Mouse (Mus musculus) c-Kit-negative CD71-positive TER-119-positive erythroid progenitor cells, embryonic 14.5 days (primary cell): ENCODE results near the gene Gpr89.

ENCODE experiments used
- DNase-seq: peaks from one replicate; pipeline ENCODE4 v3.0.0-alpha.2; 2013; ENCODE audit warnings: low read depth, low spot score

Gene Gpr89

DNA sequence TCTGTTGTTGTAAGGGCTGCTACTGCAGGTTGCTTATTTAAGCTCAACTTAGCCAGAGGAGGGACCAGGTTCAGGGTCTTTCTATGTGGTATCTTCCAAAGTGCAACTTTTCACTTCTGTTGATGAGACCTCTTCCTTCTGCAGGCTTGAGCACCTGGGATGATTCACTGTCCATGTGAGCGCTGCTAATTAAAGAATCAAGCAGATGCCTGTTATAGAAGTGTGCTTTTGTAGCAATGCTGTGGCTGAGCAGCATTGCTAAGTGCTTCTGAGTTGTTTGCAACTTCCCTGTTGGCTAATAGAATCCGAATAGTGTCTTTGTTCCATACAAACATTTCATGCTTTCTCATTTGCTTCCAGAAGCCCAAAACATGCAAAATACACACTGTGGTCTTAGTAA, 34.9 kb downstream of the Gpr89 start:
- DNase-seq, result no peak

DNA sequence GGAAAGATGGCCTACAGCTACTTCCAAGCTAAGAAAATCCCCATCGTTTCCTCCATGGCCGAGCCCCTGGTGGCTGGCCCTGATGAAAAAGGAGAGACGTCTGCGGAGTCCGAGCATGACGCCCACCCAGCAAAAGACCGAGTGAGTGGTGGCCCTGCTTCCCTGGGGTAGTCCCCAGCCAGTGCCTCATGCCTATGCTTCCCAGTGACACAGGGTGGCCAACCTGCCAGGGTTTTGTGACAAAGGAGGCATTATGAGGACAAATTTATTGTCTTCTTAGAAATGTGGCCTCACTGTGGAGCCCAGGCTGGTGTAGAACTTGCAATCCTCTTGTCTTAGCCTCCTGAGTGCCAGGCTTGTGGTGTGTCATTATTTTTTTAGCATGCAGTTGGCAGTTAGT, 36.1 kb downstream of the Gpr89 start:
- no peak for DNase-seq

DNA sequence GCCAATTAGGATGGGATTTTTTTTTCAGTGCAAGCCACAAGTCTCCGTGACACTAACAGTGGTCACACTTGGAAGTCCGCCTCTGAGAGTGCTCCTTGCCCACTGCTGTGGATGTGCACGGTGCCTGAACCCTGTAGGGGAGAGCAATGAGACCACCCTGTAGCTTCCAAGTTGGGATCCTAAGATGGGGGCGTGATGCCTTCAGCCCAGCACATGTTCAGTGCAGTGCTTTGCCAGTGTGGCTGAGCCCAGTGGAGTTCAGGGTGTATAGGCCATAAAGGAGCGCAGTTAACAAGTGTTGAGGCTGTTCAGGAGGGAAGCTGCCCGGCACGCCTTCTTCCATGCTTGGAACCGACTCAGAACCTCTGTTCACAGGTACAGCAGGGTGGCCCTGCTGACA, 36.6 kb downstream of the Gpr89 start:
- DNase-seq, result no peak

DNA sequence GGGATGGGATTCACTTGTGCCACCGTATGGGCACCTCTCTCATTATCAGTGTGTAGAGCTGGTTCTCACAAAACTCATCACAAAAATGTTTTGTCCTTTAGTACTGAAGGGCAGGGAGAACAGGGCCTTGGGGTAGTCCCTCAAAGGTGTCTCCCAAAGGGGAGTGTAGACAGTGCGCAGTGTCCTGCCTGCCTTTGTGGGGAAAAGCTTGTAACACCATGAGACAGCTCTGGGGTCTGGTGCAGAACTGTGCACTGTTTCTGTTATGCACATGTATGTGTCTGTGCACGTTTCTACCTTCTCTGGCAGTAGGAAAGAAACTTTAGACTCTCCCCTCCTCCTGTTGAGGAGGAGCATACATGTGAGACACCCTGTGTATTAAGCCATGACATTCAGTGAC, 37.3 kb downstream of the Gpr89 start:
- no peak for DNase-seq

DNA sequence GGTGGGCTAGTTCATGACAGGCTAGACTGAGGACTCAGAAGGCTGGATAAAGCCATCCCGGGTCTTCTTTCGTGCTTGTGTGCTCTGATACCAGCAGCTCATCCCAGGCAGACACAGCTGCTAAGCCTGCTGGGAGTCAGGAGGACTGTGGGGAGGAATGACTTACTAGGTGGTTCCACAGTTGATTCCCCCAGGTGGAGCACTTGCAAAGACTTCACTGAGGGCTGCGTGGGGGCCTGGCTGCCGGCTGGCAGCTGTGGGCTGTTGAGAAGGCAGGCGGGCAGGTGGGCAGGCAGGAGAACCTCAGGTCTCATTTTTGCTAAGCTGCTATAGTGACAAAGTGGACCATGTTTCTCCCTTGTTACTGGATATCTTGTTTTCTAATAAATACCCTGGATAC, 44.6 kb downstream of the Gpr89 start:
- DNase-seq, result no peak

DNA sequence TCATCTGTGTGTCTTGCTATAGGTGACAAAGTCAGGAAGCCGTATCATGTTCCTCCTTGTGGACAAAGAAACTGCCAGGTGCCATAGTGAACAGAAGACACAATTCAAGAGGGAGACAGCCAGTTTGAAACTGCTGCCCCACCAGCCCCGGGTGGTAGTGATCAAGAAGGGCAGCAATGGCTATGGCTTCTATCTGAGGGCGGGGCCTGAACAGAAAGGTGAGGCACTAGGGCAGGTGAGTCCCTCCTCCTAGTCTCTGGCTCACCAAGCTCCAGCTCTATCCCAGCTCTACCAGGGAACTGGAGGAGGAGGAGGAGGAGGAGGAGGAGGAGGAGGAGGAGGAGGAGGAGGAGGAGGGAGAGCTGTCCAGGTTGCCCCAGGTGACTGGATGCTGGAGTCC, 49.3 kb downstream of the Gpr89 start:
- DNase-seq, result no peak

DNA sequence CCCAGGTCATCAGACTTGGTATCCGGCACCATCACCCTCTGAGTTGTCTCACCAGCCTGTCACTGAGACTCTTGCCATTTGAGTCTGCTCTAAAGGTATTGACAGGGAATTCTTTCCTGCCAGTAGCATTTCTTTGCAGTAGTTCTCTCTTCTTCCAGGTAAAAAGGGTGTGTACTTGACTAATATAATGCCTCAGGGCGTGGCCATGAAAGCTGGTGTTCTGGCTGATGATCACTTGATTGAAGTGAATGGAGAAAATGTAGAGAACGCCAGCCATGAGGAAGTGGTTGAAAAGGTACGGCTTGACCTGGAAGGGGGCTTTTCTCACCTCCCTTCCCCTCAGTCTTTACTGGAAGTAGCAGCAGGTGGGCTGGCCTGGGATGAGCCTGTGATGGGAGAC, 50.8 kb downstream of the Gpr89 start:
- DNase-seq, result no peak

DNA sequence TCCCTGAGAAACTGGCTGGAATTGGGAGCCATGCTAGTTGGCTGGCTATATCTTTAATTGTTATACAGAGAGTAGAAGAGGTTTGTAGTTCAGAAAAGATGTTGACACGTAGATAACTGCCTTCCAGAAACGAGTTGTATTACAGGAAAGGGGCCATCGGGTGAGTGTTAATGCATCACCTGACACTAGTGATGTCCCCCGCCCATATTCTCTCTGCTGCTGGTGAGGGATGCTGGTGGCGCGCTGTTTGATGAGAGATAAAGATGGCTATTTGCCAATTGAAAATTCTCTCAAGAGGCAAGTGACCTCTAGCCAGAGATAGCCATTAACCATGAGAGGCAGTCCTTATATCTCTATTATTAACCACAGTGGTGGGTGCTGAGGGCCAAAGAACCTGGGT, 52.6 kb downstream of the Gpr89 start:
- no peak for DNase-seq

DNA sequence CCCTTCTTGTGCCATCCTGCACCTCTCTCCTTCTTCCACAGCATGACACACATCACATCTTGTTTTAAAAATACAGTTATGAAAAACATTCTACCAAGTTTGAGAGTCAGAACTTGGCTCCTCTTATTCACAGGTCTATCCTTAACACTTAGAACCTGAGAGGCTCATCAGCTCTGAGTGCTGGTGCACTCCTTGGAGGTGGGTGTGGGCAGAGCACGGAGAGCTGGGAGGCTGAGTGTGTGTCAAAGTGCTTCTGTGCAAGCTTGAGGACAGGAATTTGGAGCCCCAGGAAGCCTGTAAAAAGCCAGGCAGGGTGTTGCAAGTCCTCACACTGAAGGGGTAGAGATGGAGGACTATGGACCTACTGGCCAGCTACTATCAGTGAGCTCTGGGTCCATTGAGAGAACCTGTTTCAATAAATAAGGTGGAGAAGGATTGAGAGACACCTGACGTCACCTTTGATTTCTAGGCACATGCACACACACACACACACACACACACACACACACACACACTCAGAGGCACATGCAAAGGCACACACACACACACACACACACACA, 55.9 kb downstream of the Gpr89 start:
- DNase-seq, result no peak

DNA sequence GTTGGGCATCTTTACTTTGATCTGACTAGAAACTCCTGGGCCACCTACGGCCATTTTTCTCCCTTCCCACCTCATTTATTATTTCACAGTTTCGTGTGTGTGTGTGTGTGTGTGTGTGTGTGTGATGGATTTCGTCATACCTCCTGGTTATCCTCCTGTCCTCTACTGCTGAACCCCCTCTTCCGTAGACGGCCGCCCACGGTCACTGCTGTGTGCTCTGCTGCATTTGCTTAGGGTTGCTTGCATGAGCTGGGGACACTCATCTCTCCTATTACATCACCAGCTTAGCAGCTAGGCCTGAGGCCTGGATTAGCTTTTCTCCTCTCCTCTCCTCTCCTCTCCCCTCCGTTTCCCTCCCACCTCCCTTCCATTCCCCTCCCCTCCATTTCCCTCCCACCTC, 56.7 kb downstream of the Gpr89 start:
- DNase-seq, result no peak

DNA sequence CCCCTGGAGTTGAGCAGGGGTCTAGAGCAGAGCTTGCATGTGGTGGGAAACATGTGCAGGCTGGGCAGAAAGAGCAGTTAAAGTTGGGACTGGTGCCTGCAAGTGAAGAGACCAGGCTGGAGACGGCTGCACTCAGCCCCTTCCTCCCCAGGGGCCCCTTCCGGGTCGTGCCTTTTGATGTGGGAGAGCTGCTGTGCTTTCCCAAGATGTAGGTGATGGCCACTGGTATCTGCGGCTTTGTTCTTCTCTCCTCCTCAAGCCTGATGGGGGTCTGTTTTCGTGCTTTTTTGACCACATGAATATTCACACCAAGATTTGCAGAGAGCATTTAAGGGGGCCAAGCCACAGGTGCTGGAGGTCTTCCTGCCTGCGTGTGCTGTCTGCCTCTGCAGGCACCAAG, 57.5 kb downstream of the Gpr89 start:
- no peak for DNase-seq

DNA sequence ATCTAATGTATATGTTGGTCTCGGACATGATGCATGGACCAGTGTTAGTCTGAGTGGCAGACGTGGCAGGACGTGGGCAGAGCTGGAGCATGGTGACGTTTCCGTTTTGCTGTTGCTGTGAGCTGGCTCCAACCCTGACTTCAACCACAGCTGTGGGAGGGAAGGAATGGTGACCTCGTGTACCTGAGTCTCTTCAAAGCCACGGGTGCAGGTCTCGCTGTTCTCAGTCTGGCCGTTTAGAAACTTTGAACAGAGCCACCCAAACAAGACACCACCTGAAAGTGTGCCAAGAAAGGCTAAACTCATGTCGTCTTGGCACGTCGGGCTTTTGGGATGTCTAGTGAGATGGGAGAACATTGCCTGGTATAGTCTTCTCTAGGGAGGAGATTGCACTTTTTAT, 58.2 kb downstream of the Gpr89 start:
- no peak for DNase-seq

DNA sequence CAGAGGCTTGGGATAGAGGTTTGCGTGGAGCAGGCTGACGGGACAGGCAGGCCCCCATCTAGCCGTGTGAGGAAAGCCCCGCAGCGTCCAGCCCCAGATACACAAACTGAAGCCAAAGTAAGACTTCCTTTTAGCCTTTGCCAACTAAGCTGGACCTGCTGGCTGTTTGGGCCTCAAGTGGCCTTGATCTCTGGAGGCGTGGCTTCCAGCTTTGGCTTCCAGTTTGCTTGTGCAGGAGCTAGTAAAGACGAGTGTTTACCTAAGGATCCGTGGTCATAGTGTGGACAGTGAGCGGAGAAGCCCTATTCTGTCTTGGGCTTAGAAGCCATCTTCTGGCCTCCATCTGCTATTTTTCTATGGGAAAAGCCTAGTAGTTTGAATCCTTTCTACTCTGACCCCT, 59.3 kb downstream of the Gpr89 start:
- no peak for DNase-seq

DNA sequence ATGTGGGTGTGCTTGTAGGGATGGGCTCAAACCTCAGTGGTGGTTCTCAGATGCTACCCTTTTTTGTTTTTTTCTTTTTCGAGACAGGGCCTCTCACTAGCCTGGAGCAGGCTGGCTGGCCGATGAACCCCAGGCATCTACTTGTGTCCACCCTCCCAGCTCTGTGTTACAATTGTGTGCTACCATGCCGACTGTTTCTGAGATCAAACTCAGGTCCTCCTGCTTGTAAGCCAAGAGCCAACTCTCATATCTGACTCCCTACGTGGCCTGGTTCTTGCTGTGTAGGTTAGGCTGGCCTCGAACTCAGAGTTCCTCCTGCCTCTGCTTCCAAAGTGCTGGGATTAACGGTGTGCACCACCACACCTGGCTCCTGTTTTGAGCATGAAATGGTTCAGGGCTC, 60.0 kb downstream of the Gpr89 start:
- DNase-seq, result no peak

DNA sequence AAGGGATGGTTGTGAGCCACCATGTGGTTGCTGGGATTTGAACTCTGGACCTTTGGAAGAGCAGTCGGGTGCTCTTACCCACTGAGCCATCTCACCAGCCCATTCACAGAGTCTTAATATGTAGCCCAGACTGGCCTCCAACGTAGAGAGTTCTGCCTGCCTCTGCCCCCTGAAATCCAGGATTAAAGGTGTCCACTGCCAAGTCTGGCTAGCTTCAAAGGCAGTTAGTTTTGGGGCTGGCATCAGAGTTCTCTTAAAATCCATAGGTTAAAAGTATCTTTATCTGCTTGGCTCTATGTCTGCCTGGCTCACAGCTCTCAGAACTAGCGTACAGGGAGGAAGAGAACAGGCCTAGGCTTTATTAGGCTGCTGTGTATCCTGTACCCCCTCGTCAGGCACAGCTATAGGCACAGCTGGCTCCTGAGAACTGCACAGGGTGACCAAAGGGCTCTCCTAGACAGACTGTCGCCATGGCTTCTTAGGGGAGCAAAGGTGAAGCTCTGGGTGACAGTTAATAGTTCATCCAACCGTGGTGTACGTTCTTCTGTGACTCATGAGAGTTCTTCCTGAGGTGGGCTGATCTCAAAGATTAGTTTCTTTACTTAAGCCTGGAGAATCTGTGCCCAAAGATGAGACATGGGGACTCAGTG, 66.0 kb downstream of the Gpr89 start:
- no peak for DNase-seq

DNA sequence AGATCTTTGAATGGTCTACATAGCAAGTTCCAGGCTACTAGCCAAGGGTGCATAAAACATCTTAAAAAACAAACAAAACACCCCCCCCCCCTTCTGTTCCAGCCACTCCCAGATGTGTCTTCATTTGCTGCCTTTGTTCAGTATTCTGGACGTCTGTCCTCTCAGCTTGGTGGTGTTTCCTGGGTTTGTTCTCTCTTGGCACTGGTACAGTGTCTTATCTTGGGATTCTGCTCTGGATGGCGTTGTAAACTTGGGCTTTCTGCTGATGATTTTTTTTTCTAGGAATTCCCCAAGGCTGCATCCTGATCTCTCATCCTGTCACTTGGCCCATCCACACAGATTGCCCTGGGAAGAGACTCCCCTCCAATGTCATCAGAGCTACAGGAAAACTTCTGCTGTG, 68.7 kb downstream of the Gpr89 start:
- no peak for DNase-seq

DNA sequence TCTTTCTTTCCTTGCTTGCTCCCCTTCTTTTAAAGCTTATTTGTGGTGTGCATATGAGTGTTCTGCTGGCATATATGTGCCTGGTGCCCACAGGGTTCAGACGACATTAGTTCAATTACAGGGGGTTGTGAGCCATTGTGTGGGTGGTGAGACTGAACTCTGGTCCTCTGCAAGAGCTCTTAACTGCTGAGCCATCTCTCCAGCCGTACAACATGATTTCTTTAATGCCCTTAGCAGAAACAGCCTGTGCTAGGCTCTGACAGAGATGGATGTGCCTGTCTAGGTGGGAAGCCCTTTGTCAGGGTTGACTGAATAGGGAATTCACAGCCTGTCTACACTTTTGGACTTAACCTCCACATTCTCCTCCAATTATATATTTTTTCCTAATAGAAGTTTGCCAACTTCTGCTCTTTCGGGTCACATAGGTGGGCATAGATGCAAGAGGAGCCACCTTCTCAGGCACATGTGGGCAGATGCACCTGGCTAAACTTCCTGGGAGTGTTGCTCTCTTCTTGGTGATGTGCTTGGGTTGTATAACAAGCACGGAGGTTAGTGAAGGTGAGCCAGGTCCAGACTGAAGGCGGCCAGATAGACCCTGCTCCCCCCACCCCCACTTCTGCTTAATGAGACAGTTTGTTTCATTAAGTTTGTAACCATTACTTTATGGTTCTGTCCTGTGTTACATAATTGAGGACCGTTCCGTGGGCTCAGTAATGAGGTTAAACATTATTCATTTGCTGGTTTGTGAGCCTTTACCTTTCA, 70.4 kb downstream of the Gpr89 start:
- DNase-seq, result no peak

DNA sequence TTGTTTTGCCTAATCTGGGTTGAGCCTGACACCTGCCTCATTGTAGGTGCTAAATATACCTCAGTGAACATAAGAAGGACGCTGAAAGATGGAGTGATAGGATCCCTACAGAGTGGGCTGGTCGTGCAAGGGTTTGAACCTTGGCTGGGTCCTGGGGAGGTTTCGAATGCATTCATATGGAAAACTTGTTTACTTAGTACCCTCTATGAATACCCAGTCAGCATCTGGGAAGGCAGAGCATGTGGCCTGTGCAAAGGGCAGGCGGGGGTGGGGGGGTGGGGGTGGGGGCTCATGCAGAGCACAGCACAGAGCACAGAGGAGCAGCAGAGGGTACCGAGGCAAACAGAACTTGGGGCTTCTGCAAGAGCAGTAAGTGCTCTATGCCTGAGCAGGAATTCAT, 72.2 kb downstream of the Gpr89 start:
- no peak for DNase-seq

DNA sequence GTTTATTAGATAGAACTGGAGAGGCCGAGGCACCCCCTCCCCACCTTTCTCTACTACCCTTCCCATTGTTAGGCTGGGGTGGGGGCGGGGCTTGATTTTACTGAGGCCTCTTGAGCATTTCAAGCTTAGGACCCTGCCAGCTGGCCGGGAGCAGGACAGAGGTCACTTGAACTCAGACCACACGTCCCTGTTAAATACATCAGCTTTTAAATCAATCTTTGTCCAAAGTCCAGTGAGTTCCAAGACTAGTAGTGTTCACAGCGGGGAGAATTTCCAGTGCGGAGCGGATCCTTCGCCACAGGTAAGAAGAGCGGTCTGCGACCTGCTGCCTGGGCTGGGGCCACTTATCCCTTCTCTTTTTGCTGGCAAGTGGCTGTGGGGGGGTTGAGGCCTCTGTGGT, 75.3 kb downstream of the Gpr89 start:
- DNase-seq, result no peak

DNA sequence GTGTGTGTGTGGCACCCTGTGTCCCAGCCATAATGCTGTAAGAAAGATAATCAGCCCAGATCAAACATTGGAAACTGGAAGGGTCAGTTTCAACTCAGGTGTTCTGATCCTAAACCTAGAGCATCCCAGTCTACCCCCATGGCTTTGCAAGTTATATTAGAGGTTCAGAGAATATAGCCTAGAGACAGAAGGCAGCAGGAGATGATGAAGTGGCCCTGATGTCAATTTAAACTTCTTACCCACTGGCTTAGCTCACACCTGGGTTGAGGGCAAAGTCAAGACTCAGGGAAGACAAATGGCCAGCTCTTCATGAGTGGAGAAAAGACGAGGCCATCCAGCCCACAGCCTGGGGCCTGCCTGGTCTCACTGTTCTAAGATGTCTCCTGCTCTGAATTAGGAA, 76.2 kb downstream of the Gpr89 start, which contains the start of the genes Pdzk1 and Cd160:
TSS of gene Pdzk1 (plus strand) at position 301 of the 400 bp plus-strand sequence.
TSS of gene Cd160 (minus strand) at position 368 of the 400 bp plus-strand sequence.
- DNase-seq, result no peak

DNA sequence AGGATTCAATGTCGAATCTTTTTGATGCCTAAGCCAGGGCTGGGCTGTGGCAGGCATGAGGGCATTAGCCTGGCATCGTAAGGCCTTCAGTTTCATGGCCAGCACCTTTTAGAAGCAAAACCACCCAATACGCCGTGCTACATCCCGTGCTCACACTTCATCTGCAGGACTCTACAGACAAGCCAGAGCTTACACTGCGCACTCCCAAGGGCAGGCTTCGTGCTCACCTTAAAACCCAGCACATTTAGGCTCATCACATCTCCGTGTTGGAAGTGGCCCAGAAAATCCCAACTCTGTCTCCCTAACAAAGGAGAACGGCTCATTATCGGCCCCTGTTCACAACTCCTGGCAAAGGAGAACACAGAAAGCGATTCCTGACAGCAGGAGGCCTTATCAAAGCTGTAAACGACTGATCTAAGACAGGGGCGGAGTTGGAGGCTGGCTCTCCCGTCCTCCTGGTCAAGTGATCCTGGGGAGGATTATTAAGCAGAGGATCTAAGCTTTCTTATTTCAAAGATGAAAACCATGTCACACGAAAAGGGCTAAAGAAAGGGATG, 76.8 kb downstream of the Gpr89 start:
- no peak for DNase-seq

DNA sequence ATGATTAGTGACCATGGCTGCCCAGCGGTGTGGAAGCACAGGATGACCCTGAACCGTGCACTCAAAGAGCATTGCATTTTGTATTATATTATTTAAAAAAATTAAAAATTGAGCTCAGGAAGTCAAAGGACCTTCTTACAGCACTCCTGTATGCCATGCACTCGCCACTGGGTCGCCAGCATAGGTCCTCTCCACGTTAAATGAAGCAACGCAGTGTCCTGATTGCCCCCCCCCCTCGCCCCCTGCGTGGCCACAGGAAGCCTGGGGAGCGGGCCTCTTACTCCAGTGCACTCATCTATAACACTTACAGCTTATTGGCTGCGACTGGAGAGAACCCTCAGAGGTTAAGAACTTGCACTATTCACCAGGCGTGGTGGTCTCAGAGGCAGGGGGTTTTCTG, 79.9 kb downstream of the Gpr89 start:
- no peak for DNase-seq

DNA sequence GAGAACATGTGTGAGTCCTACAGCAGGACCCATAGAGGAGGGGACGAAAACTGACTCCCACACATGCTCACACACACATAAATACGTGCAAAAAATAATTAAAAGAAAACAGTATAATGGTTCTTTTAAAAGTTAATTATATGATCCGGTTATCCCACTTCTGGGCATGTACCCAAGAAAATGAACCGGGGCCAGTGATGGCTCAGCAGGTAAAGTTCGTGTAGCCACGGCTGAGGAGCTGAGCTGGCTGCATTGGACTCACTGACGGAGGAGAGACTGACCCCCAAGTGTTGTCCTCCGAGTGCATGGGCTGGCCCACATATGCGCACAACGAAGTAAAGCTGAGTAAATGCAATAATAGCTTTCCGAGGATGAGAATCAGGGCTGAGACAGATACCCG, 80.5 kb downstream of the Gpr89 start:
- DNase-seq, result no peak
